Mouse (Mus musculus) mouse trophoblast stem cell (cell line): ENCODE measurements around the gene Luc7l3.

Source experiments
- in situ Hi-C, 2 experiments: fragments of 300-500 bp; cut with MseI, MboI; formaldehyde crosslinking; loops; 2 replicates in 1 of 2; 3 replicates in 1 of 2; pipeline ENCODE4 v1.15.1; 2025

Luc7l3 gene

GRCm38 (mm10) chr11:94265134-94265785 lies 56.5 kb downstream of the Luc7l3 start:
- in situ Hi-C loops, result no loop called here

- in situ Hi-C loops, result no loop called here
Measured at GRCm38 (mm10) chr11:94261585-94262370, 60.0 kb downstream of the Luc7l3 start.

GRCm38 (mm10) chr11:94259814-94260213 lies 62.0 kb downstream of the Luc7l3 start:
- in situ Hi-C loops, result no loop called here

GRCm38 (mm10) chr11:94257987-94258386 lies 63.8 kb downstream of the Luc7l3 start:
- in situ Hi-C loops, result no loop called here

- in situ Hi-C loops, result no loop called here
Measured at GRCm38 (mm10) chr11:94255733-94256132, 66.1 kb downstream of the Luc7l3 start.

GRCm38 (mm10) chr11:94253691-94254090 lies 68.1 kb downstream of the Luc7l3 start:
- in situ Hi-C loops, result no loop called here

- in situ Hi-C loops, result no loop called here
Measured at GRCm38 (mm10) chr11:94253156-94253555, 68.6 kb downstream of the Luc7l3 start.

- in situ Hi-C loops, result no loop called here
Measured at GRCm38 (mm10) chr11:94246789-94247061, 75.1 kb downstream of the Luc7l3 start.

GRCm38 (mm10) chr11:94245955-94246788 lies 75.6 kb downstream of the Luc7l3 start, which contains the start of gene Wfikkn2:
TSS of gene Wfikkn2 (minus strand) at chr11:94246005.
- in situ Hi-C loops, result no loop called here

GRCm38 (mm10) chr11:94244385-94244784 lies 77.4 kb downstream of the Luc7l3 start:
- in situ Hi-C loops, result no loop called here

GRCm38 (mm10) chr11:94243422-94244180 lies 78.2 kb downstream of the Luc7l3 start:
- in situ Hi-C loops, result no loop called here

GRCm38 (mm10) chr11:94242760-94243421 lies 78.9 kb downstream of the Luc7l3 start:
- in situ Hi-C loops, result no loop called here

GRCm38 (mm10) chr11:94239706-94240105 lies 82.1 kb downstream of the Luc7l3 start:
- in situ Hi-C loops, result loop anchor here (5.0 kb wide), 2 partner anchors 33 to 38 kb away; no protein-coding TSS in a partner anchor

GRCm38 (mm10) chr11:94238786-94239185 lies 83.0 kb downstream of the Luc7l3 start:
- in situ Hi-C loops, result loop anchor here (5.0 kb wide), 2 partner anchors 34 to 39 kb away; no protein-coding TSS in a partner anchor
